Mouse (Mus musculus) cerebellum, postnatal 10 days (tissue): ENCODE data around the gene Mmp11.

Source experiments
- DNase-seq, 2 experiments: peaks; one replicate each; pipeline ENCODE4 v3.0.0; 2021; ENCODE audit warnings: mixed read lengths in 2 of 2

The Mmp11 gene

GRCm38 (mm10) chr10:75937851-75938643 lies 1.8 kb upstream of the Mmp11 start:
- DNase-seq, result no peak

GRCm38 (mm10) chr10:75936909-75937667 lies 792 bp upstream of the Mmp11 start:
- DNase-seq, result no peak

GRCm38 (mm10) chr10:75934991-75935390 lies 1.3 kb downstream of the Mmp11 start:
- DNase-seq, result no peak

GRCm38 (mm10) chr10:75932891-75933290 lies 3.4 kb downstream of the Mmp11 start, which contains the start of gene Chchd10:
Gene Chchd10, plus strand, starts transcription at chr10:75933130.
- DNase-seq, result no peak

- peak; percentile 41 to 45 for DNase-seq
These were observed 4.1 kb downstream of the Mmp11 start for GRCm38 (mm10) chr10:75932081-75932678.

GRCm38 (mm10) chr10:75931311-75931710 lies 5.0 kb downstream of the Mmp11 start:
- no peak for DNase-seq

- DNase-seq, result peak in 1 of 2 experiments; percentile 41
These were observed 6.0 kb downstream of the Mmp11 start for GRCm38 (mm10) chr10:75930304-75930703.

GRCm38 (mm10) chr10:75926396-75926795 lies 9.9 kb downstream of the Mmp11 start:
- DNase-seq, result no peak

- DNase-seq, result no peak
These were observed 12.0 kb downstream of the Mmp11 start for GRCm38 (mm10) chr10:75924324-75924723.

GRCm38 (mm10) chr10:75921726-75922560 lies 14.4 kb downstream of the Mmp11 start:
- DNase-seq, result peak; percentile 67 to 74

GRCm38 (mm10) chr10:75921026-75921725 lies 15.1 kb downstream of the Mmp11 start, which contains the start of gene Smarcb1:
Gene Smarcb1, minus strand, starts transcription at chr10:75921617.
- DNase-seq, result peak; percentile 97 to 98

GRCm38 (mm10) chr10:75919026-75919425 lies 17.3 kb downstream of the Mmp11 start:
- no peak for DNase-seq

- DNase-seq, result no peak
These were observed 19.5 kb downstream of the Mmp11 start for GRCm38 (mm10) chr10:75916840-75917239.

- no peak for DNase-seq
These were observed 20.7 kb downstream of the Mmp11 start for GRCm38 (mm10) chr10:75915557-75915956.

GRCm38 (mm10) chr10:75913013-75913589 lies 23.2 kb downstream of the Mmp11 start:
- DNase-seq, result no peak

- DNase-seq, result no peak
These were observed 25.6 kb downstream of the Mmp11 start for GRCm38 (mm10) chr10:75910698-75911097.

- DNase-seq, result no peak
These were observed 29.4 kb downstream of the Mmp11 start for GRCm38 (mm10) chr10:75906882-75907281.

GRCm38 (mm10) chr10:75904391-75904790 lies 31.9 kb downstream of the Mmp11 start:
- DNase-seq, result no peak

GRCm38 (mm10) chr10:75898846-75899245 lies 37.5 kb downstream of the Mmp11 start:
- no peak for DNase-seq

GRCm38 (mm10) chr10:75898039-75898564 lies 38.2 kb downstream of the Mmp11 start:
- DNase-seq, result no peak

GRCm38 (mm10) chr10:75897373-75897772 lies 38.9 kb downstream of the Mmp11 start:
- peak; percentile 86 to 93 for DNase-seq
